Mouse (Mus musculus) ES-E14 (cell line): ENCODE results near the gene Acta2.

Source experiments
- HCFC1 ChIP-seq: IDR thresholded peaks from 2 replicates; pipeline ENCODE4 v1.6.1; 2012; ENCODE audit warnings: low read length, inconsistent platforms, borderline replicate concordance; ENCODE audit not compliant: insufficient read depth
- MAFK ChIP-seq: IDR thresholded peaks from 2 replicates; pipeline ENCODE4 v1.6.1; 2014; ENCODE audit warnings: mild to moderate bottlenecking, low read depth, low read length, inconsistent platforms; ENCODE audit not compliant: insufficient read depth
- ZC3H11A ChIP-seq: IDR thresholded peaks from 2 replicates; pipeline ENCODE4 v1.6.1; 2012; ENCODE audit warnings: low read depth, mild to moderate bottlenecking, inconsistent platforms, low read length, borderline replicate concordance
- ZNF384 ChIP-seq: IDR thresholded peaks from 2 replicates; pipeline ENCODE4 v1.6.1; 2012; ENCODE audit warnings: low read depth, low read length, inconsistent platforms

GRCm38 (mm10) chr19:34295442-34295841 is 40.1 kb upstream of the Acta2 start:
- TF ChIP-seq ZC3H11A (no peak), MAFK (no peak), ZNF384 (no peak), HCFC1 (no peak)
